Mouse (Mus musculus): ENCODE data around the gene Fkbp11.

Fkbp11 gene

GRCm38 (mm10) chr15:98738796-98739195 lies 10.8 kb upstream of the Fkbp11 start:
- no peak for DNase-seq

- DNase-seq: peak; percentile 63
These were observed 9.9 kb upstream of the Fkbp11 start for GRCm38 (mm10) chr15:98737881-98738280.

GRCm38 (mm10) chr15:98736521-98736920 lies 8.5 kb upstream of the Fkbp11 start:
- no peak for DNase-seq

- no peak for DNase-seq
These were observed 6.1 kb upstream of the Fkbp11 start for GRCm38 (mm10) chr15:98733976-98734566.

- DNase-seq: no peak
These were observed 5.4 kb upstream of the Fkbp11 start for GRCm38 (mm10) chr15:98733370-98733769.

- no peak for DNase-seq
These were observed 4.1 kb upstream of the Fkbp11 start for GRCm38 (mm10) chr15:98732006-98732531.

- DNase-seq: no peak
These were observed 2.8 kb upstream of the Fkbp11 start for GRCm38 (mm10) chr15:98730790-98731189.

- DNase-seq: no peak
These were observed 2.0 kb upstream of the Fkbp11 start for GRCm38 (mm10) chr15:98729791-98730545.

- no peak for DNase-seq
These were observed 368 bp upstream of the Fkbp11 start for GRCm38 (mm10) chr15:98728366-98728765.

- no peak for DNase-seq
These were observed 1.3 kb downstream of the Fkbp11 start for GRCm38 (mm10) chr15:98726746-98727145.

- no peak for DNase-seq
These were observed 1.9 kb downstream of the Fkbp11 start for GRCm38 (mm10) chr15:98726079-98726478.

GRCm38 (mm10) chr15:98724441-98724840 lies 3.6 kb downstream of the Fkbp11 start:
- DNase-seq: peak; percentile 20

GRCm38 (mm10) chr15:98722854-98723253 lies 5.1 kb downstream of the Fkbp11 start:
- no peak for DNase-seq

- DNase-seq: no peak
These were observed 5.8 kb downstream of the Fkbp11 start for GRCm38 (mm10) chr15:98722191-98722590.

- no peak for DNase-seq
These were observed 10.7 kb downstream of the Fkbp11 start for GRCm38 (mm10) chr15:98717301-98717700.

GRCm38 (mm10) chr15:98714230-98714652 lies 13.8 kb downstream of the Fkbp11 start:
- no peak for DNase-seq

GRCm38 (mm10) chr15:98710442-98710841 lies 17.6 kb downstream of the Fkbp11 start:
- DNase-seq: peak; percentile 92

GRCm38 (mm10) chr15:98707766-98708372 lies 20.1 kb downstream of the Fkbp11 start, which contains the start of gene Ccdc65:
Gene Ccdc65, plus strand, starts transcription at chr15:98708207.
- DNase-seq: peak; percentile 89

- no peak for DNase-seq
These were observed 23.7 kb downstream of the Fkbp11 start for GRCm38 (mm10) chr15:98704312-98704711.

GRCm38 (mm10) chr15:98699190-98700105 lies 28.6 kb downstream of the Fkbp11 start:
- DNase-seq: peak; percentile 97

GRCm38 (mm10) chr15:98696216-98696615 lies 31.8 kb downstream of the Fkbp11 start:
- DNase-seq: no peak

GRCm38 (mm10) chr15:98695726-98696125 lies 32.3 kb downstream of the Fkbp11 start:
- no peak for DNase-seq
